Mouse (Mus musculus) urinary bladder, adult 18-20 months (tissue): Measurements from ENCODE around the gene Cdkal1.

ENCODE experiments used
- DNase-seq, 2 experiments: peaks; one replicate each; pipeline ENCODE4 v3.0.0; 2022; ENCODE audit warnings: low spot score in 2 of 2, mixed read lengths in 2 of 2

The Cdkal1 gene

GRCm38 (mm10) chr13:29186748-29187147 is 668.7 kb downstream of the Cdkal1 start:
- DNase-seq: no peak

DNA sequence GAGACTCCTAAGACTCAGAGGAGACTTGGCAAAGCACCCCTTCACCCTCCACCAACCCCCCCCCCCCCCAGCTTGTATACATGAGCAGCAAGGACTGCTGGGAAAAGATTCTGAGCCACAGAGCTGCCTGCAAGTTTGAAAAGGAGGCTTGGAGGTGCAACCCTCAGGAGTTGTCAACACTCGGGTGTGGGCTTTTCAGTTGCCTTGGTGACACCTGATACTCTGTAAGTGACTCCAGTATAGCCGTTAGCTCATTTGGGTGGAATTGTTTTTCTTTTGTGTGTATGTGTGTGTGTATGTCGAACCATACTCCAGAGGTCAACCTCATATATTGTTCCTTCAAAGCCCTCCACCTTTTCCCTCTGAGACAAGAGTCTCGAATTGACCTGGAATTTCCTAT is 669.9 kb downstream of the Cdkal1 start:
- no peak for DNase-seq

- DNase-seq: no peak
These were observed 670.9 kb downstream of the Cdkal1 start for GRCm38 (mm10) chr13:29184545-29184944.

DNA sequence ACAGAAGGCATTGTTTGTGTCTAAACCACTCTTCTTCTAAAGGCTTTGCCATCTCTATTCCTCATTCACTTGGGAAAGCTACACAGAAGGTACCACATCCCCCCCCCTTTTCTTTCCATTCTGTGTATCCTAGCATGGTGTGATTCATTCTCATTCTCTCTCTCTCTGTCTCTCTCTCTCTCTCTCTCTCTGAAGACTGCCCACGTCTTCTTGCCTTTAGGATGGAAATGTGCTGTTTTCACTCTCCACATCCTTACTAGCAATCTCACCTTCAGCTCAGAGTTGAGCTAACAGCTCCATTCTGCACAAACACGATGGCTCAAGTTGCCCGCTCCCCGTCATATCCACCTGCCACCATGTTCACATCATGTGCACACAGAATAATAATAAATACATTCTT is 675.6 kb downstream of the Cdkal1 start:
- DNase-seq: no peak

DNA sequence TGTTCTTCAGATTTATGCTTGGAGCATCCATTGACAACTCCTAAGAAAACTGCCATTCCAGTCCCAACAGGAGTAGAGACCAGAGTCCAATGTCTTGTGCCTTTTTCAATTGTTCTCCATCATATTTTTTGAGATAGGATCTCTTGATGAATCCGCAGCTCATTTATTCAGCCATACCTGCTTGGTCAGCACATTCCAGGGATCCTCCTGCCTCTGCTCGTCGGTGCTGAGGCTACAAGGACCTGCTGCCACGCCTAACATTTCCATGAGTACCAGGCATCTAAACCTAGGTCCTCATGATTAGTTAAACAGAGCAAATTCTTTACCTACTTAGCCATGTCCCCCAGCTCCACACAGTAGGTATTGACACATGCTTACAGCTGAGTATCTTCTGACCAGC is 676.2 kb downstream of the Cdkal1 start:
- no peak for DNase-seq

DNA sequence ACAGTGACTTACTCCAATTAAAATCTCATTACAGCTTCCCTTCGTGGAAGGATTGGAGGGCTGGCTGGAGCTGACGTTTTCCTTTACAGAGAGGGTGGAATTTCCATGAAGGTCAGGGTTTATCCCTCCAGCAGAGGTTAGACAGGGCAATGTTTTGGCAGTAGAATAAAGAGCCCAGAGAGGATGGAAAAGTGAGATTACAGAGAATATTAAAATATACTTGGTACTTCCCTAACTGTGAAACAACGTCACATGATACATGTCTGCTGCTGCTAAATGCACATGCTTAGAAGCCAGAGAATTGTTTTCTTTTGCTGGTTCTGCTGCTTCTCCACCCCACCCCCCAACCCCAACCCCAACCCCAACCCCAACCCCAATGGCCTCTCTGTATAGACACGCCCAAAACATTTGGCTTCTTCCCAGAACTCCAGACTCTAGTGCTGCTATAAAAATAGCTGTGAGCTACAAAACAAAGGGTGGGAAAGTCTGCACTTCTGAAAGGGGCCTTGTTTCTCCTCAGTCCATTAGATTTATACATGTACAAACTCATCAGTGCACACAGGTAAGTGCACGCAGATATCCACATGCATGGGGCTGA is 677.5 kb downstream of the Cdkal1 start:
- DNase-seq: no peak

GRCm38 (mm10) chr13:29169356-29169755 is 686.1 kb downstream of the Cdkal1 start:
- no peak for DNase-seq

DNA sequence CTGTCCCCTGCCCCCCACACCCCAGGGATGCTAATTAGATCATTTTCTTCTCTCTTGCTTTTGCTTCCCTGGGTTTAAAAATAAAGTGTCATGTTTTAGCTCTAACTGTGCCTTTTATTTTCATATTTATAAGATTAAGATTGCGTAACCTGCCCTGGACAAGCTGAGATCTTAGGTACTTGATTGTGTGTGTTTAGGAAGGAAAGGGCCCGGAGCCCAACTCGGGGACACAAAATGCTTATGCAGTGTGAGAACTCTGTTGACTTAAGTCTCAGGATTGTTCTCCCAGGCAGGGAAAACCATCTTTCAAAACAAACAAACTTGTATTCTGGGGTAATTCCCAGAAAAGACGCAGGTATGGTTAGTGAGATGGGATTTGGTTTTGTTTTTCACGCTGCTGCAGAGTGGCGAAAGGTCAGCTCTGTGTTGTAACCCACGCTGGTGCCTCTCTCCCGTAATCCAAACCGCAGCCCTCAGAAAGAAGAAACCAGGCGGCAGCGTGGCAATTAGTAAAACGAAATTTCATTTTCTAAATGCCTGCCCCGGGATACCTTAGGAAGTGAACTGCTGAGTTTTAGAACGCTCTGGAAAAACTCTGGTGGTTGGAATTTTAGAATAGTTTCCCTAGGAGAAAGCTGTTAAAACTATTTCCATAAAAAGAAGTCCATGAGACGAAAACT is 690.5 kb downstream of the Cdkal1 start:
- no peak for DNase-seq

GRCm38 (mm10) chr13:29162867-29163514 is 692.5 kb downstream of the Cdkal1 start:
- no peak for DNase-seq

DNA sequence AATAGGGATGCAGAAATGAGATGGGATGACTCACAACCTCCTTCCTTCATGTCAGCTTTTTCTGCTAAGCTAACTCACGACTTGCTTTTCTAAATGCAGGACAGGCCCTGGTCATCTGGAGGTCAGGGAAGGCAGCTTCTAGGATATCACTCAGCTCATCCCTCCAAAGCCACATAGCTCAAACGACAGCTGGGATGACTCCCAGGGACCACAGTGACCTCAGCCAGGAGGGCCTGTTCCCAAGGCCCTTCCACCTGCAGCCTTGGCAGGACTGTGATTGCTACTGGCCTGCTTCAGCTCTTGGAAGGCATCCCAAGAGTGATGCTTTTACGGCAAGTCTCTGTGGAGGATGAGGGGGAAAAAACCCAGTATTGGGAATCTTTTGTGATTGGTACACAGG is 693.0 kb downstream of the Cdkal1 start:
- DNase-seq: no peak

DNA sequence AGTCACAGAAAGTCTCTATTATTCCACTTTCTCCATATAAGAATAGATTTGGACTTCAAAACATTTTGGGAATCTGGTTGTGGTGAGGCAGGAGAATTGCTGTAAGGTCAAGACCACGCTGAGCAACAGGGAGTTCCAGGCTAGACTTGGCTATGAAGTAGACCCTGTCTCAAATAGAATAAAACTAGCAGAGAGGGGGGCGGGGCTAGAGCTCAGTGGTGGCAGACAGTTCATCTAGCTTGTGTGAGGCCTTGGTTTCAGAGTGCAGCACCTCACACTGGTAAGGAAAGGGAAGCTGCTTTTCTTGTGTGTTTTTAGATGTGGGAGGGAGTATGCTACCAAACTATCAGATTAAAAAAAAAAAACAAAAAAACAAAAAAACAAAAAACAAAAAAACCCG is 694.0 kb downstream of the Cdkal1 start:
- DNase-seq: no peak

GRCm38 (mm10) chr13:29156703-29157102 is 698.8 kb downstream of the Cdkal1 start:
- no peak for DNase-seq

DNA sequence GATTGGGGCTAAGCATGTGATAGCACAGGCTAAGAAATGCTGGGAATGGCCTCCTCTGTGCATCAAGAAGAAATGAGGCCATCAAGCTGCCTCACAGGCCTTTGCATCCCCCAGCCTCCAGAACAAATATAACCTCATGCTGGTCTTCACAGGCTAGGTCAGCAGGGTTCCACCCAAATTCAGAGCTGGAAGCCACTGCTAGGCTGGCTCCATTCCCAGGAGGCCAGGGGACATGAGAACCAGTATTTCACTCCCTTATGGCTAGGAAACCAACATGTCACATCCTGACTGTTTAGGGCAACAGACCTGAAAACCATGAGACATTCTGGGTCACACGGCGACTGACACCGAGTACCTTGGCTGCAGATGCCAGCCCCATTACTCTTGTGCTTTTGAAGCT is 700.2 kb downstream of the Cdkal1 start:
- DNase-seq: no peak

DNA sequence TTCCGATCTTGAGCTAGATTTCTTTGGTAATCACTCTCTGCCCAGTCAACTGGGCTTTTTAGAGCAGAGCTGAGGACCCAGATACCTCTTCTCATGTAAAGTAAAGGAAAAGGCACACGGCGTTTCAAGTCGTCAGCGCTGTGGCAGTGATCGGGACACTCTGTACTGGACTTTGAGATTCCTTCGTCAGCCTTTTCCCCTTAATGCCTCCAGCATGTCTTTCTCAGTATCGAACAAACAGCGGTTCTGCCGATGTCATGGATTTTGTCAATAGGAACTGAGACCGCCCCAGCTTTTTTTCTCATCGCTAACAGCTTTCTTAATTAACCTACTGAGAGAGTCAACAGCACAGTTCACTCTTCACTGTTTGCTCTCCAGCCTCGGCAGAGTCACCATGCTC is 705.4 kb downstream of the Cdkal1 start:
- no peak for DNase-seq

- no peak for DNase-seq
These were observed 706.1 kb downstream of the Cdkal1 start for GRCm38 (mm10) chr13:29149404-29149803.

- DNase-seq: no peak
These were observed 706.9 kb downstream of the Cdkal1 start for GRCm38 (mm10) chr13:29148616-29149015.
